14 mouse cellular contexts compared by ENCODE assay signal in the genomic region with DNA sequence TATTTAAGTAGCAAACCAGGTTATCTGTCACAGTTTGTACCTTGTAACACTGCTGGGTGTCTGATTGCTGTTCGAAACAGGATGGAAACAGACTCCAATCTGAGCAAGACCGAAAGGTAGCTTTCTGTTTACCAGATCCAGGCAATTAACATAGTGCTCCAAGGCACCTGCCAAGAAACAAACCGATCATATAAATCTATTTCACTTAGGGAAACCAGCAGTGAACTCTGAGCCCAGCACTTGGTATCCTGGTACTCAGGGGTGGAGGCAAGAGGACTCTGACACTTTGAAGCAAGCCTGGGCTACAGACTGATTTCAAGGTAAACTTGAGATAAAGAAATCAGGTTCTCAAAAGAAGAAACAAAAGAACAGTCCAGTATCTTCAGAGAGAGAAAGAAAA. TPM values are rescaled to one million over a fixed set of nuclear protein-coding genes. Genes with fewer than 3 reads are reported as not detected.
DNase-seq lines count a peak whose midpoint lies in the region; ATAC-seq and TF ChIP-seq lines count a peak whose summit lies in the region.
"Had no signal": no experiment of that assay in that cellular context is flagged by ENCODE, and none has a peak within 500 bp of the region (broad histone marks: within the 10 kb centered on the region; RNA-seq: fewer than 3 reads in every experiment).

No protein-coding gene starts in this region.

- dilution Hi-C loops in CH12.LX (cut with MboI; ENCODE audit: extremely low pct_ligation_motif_present, extremely low pct_unique_long_range_greater_than_20kb, low sequenced_read_pairs), result no loop called here

- H3K9me3 ChIP-seq in heart, embryonic 14.5 days (ENCODE audit: control insufficient read depth, low read length), result no peaks in the 10 kb centered on the region
- no peaks in the 10 kb centered on the region for H3K9me3 ChIP-seq in heart, embryonic 10.5 days
- no peaks in the 10 kb centered on the region for H3K9me3 ChIP-seq in CH12.LX (replicated peaks; ENCODE audit: low read length)
- H3K9me3 ChIP-seq in liver, postnatal 0 days (ENCODE audit: low read length), result no peaks in the 10 kb centered on the region
- H3K9me3 ChIP-seq: hindbrain, embryonic 12.5 days had no signal

- 0 out of 2 replicates have a peak overlapping the region, but pooled peaks have one; percentile 34 for H3K9ac ChIP-seq in heart, embryonic 14.5 days (ENCODE audit: low read length)
- H3K9ac ChIP-seq in CH12.LX (ENCODE audit: insufficient read depth, low read depth), result peak overlapping the region; percentile 89
- H3K9ac ChIP-seq in liver, postnatal 0 days (replicated peaks), result peak overlapping the region; percentile 5
- H3K9ac ChIP-seq: hindbrain, embryonic 12.5 days had no signal

- peaks cover 75% of the 10 kb centered on the region for H3K36me3 ChIP-seq in heart, embryonic 14.5 days (ENCODE audit: control insufficient read depth, insufficient read depth, low read length)
- peaks cover 71% of the 10 kb centered on the region for H3K36me3 ChIP-seq in heart, embryonic 10.5 days
- peaks cover 51 to 67% of the 10 kb centered on the region in 2 experiments for H3K36me3 ChIP-seq in CH12.LX (replicated peaks in 1 of 2; ENCODE audit: control insufficient read depth in 1 of 2, insufficient read depth in 1 of 2, low read length in 1 of 2)
- H3K36me3 ChIP-seq in liver, postnatal 0 days (replicated peaks; ENCODE audit: insufficient read depth, low read length), result peaks cover 62% of the 10 kb centered on the region

- H3K27ac ChIP-seq in heart, embryonic 14.5 days (replicated peaks in 1 of 2; ENCODE audit: control insufficient read depth in 1 of 2, insufficient read depth in 1 of 2, low read depth in 2 of 2, low read length in 2 of 2), result no peak overlapping the region
- no peak overlapping the region for H3K27ac ChIP-seq in heart, embryonic 10.5 days
- H3K27ac ChIP-seq in CH12.LX (ENCODE audit: insufficient read depth, low read depth), result no peak overlapping the region
- peak overlapping the region; percentile 65; the same call in 1 of the 2 replicates for H3K27ac ChIP-seq in liver, postnatal 0 days (ENCODE audit: low read depth)
- H3K27ac ChIP-seq: hindbrain, embryonic 12.5 days; layer of hippocampus, adult 2 months had no signal

- no peaks in the 10 kb centered on the region for H3K27me3 ChIP-seq in heart, embryonic 14.5 days (ENCODE audit: control insufficient read depth, insufficient read depth, low read length)
- no peaks in the 10 kb centered on the region for H3K27me3 ChIP-seq in heart, embryonic 10.5 days (ENCODE audit: insufficient read depth, poor library complexity, severe bottlenecking)
- H3K27me3 ChIP-seq in CH12.LX (replicated peaks), result no peaks in the 10 kb centered on the region
- H3K27me3 ChIP-seq in liver, postnatal 0 days (ENCODE audit: insufficient read depth, low read length), result no peaks in the 10 kb centered on the region
- H3K27me3 ChIP-seq: hindbrain, embryonic 12.5 days had no signal

- no peak for TF ChIP-seq CTCF in CH12.LX (conservative IDR thresholded peaks at IDR 0.05 in 1 of 2, IDR thresholded peaks at IDR 0.05 in 1 of 2; ENCODE audit: low read depth in 2 of 2, low read length in 2 of 2)
- no peak for TF ChIP-seq CTCF in liver, postnatal 0 days (IDR thresholded peaks at IDR 0.05; ENCODE audit: low read depth)

- no peak for TF ChIP-seq POLR2A in CH12.LX (IDR thresholded peaks at IDR 0.05; ENCODE audit: low read depth, low read length)

- ATAC-seq in heart, embryonic 14.5 days (ENCODE audit: insufficient number of reproducible peaks, insufficient read depth, low FRiP score, low read depth), result no peak
- ATAC-seq in liver, postnatal 0 days, result no peak
- ATAC-seq in granulocyte monocyte progenitor cell, adult 5-6 weeks (replicated peaks; ENCODE audit: poor library complexity, severe bottlenecking), result no peak

- in situ Hi-C loops in CH12.LX (cut with MboI; ENCODE audit: low pct_ligation_motif_present, low pct_unique_long_range_greater_than_20kb, low sequenced_read_pairs), result no loop called here

- WGBS in heart, embryonic 14.5 days, result 91% methylated on average over 3 of the region's 3 CpGs
- WGBS in heart, embryonic 10.5 days, result 89% methylated on average over 3 of the region's 3 CpGs
- 71% methylated on average over 3 of the region's 3 CpGs for WGBS in liver, postnatal 0 days (ENCODE audit: insufficient replicate concordance)

- H3K4me1 ChIP-seq in heart, embryonic 14.5 days (ENCODE audit: control insufficient read depth in 2 of 2, insufficient read depth in 2 of 2, low read length in 2 of 2), result peaks cover 0 to 13% of the 10 kb centered on the region in 2 experiments; a peak in 1 of 4 replicates
- peaks cover 8% of the 10 kb centered on the region; the same call in 1 of the 2 replicates for H3K4me1 ChIP-seq in heart, embryonic 10.5 days
- peaks cover 4 to 30% of the 10 kb centered on the region in 2 experiments; a peak in 2 of 4 replicates for H3K4me1 ChIP-seq in CH12.LX (ENCODE audit: control insufficient read depth in 1 of 2, insufficient read depth in 2 of 2)
- peaks cover 15% of the 10 kb centered on the region for H3K4me1 ChIP-seq in liver, postnatal 0 days (ENCODE audit: insufficient read depth)

- H3K4me3 ChIP-seq in heart, embryonic 14.5 days (ENCODE audit: control insufficient read depth in 1 of 2, insufficient read depth in 1 of 2, low read depth in 1 of 2, low read length in 2 of 2), result no peak overlapping the region
- no peak overlapping the region; the same call in 1 of the 2 replicates for H3K4me3 ChIP-seq in heart, embryonic 10.5 days
- peak overlapping the region; percentile 42 to 74 (median 44) for H3K4me3 ChIP-seq in CH12.LX (replicated peaks in 1 of 3; ENCODE audit: low read depth in 2 of 3, low read length in 2 of 3, poor library complexity in 1 of 3)
- H3K4me3 ChIP-seq in liver, postnatal 0 days (ENCODE audit: low read depth, low read length), result 0 out of 2 replicates have a peak overlapping the region, but pooled peaks have one; percentile 9
- H3K4me3 ChIP-seq: hindbrain, embryonic 12.5 days; layer of hippocampus, adult 2 months had no signal

- TF ChIP-seq RAD21 in CH12.LX (IDR thresholded peaks at IDR 0.05; ENCODE audit: low read depth, low read length), result no peak

- H3K4me2 ChIP-seq in heart, embryonic 14.5 days (ENCODE audit: low read length), result 0 out of 2 replicates have a peak overlapping the region, but pooled peaks have one; percentile 4
- peak overlapping the region; percentile 100 for H3K4me2 ChIP-seq in CH12.LX (ENCODE audit: insufficient read depth, low read depth, poor library complexity, severe bottlenecking)
- peak overlapping the region; percentile 88 for H3K4me2 ChIP-seq in liver, postnatal 0 days (ENCODE audit: low read depth, low read length)
- H3K4me2 ChIP-seq: hindbrain, embryonic 12.5 days had no signal

- no peak for DNase-seq in heart, embryonic 10.5 days (ENCODE audit: low spot score)
- DNase-seq in CH12.LX (ENCODE audit: extremely low read depth), result no peak
- DNase-seq in kidney, adult 9 months, result peak; percentile 65
- DNase-seq in liver, postnatal 0 days, result no peak
- no peak for DNase-seq in lung, postnatal 4 days
- no peak for DNase-seq in layer of hippocampus, postnatal 25 days (ENCODE audit: extremely low spot score in 1 of 2, low spot score in 1 of 2)
- DNase-seq: adrenal gland, postnatal 25 days; embryo, embryonic 11 days; thymus, postnatal 4 days had no signal

- H3K79me2 ChIP-seq in CH12.LX (replicated peaks; ENCODE audit: control insufficient read depth, extremely low read depth, insufficient read depth, poor library complexity, severe bottlenecking), result peaks cover 28% of the 10 kb centered on the region

- TF ChIP-seq EP300 in CH12.LX (IDR thresholded peaks at IDR 0.05; ENCODE audit: low read length), result no peak
- TF ChIP-seq EP300 in liver, postnatal 0 days (IDR thresholded peaks at IDR 0.05; ENCODE audit: low read depth), result no peak

RNA-seq across cellular contexts. Expression of a gene that starts 1.9 kb away (rescaled TPM):
- 7.4 and 10.0 TPM in 2 replicates for polyA plus RNA-seq in heart, embryonic 14.5 days (2014; fragmentation: Nextera tagmentation; extraction: Ambion mirVana)
- polyA plus RNA-seq in heart, embryonic 10.5 days (2016; fragmentation: Nextera tagmentation; extraction: Ambion mirVana), result 9.4 and 9.9 TPM in 2 replicates
- total RNA-seq in CH12.LX (2012; rRNA removed) (12.5 and 13.3 TPM in 2 replicates), CH12.LX (2014; rRNA removed) (12.3 and 15.3 TPM in 2 replicates)
- polyA plus RNA-seq in CH12.LX (2012; ENCODE audit: insufficient read length, low read depth), result 11.5 and 12.1 TPM in 2 replicates
- polyA plus RNA-seq in liver, postnatal 0 days (2015; fragmentation: Nextera tagmentation; extraction: Ambion mirVana), result 7.9 and 8.4 TPM in 2 replicates
- 11.0 and 27.3 TPM in 2 replicates for total RNA-seq in granulocyte monocyte progenitor cell, adult 5-6 weeks (2014; fragmentation: Nextera tagmentation)
- 13.0 and 18.4 TPM in 2 replicates for total RNA-seq in granulocyte monocyte progenitor cell, adult 5-6 weeks (2017)
- 1 to 10 TPM; 4.0 to 4.1 TPM for total RNA-seq in layer of hippocampus, postnatal 25 days (2021)

RNA-seq across cellular contexts. Expression of a gene that starts 11.6 kb away (rescaled TPM):
- 232 and 251 TPM in 2 replicates for polyA plus RNA-seq in heart, embryonic 14.5 days (2014; fragmentation: Nextera tagmentation; extraction: Ambion mirVana)
- 203 and 259 TPM in 2 replicates for polyA plus RNA-seq in heart, embryonic 10.5 days (2016; fragmentation: Nextera tagmentation; extraction: Ambion mirVana)
- total RNA-seq in CH12.LX (2012; rRNA removed), result 269 and 351 TPM in 2 replicates
- total RNA-seq in CH12.LX (2014; rRNA removed), result 505 and 574 TPM in 2 replicates
- 1,169 and 1,328 TPM in 2 replicates for polyA plus RNA-seq in CH12.LX (2012; ENCODE audit: insufficient read length, low read depth)
- polyA plus RNA-seq in liver, postnatal 0 days (2015; fragmentation: Nextera tagmentation; extraction: Ambion mirVana), result 114 and 115 TPM in 2 replicates
- total RNA-seq in granulocyte monocyte progenitor cell, adult 5-6 weeks (2014; fragmentation: Nextera tagmentation), result 653 and 662 TPM in 2 replicates
- 1,291 and 1,523 TPM in 2 replicates for total RNA-seq in granulocyte monocyte progenitor cell, adult 5-6 weeks (2017)
- total RNA-seq in layer of hippocampus, postnatal 25 days (2021), result 100 to 1,000 TPM; 711 to 757 TPM

RNA-seq across cellular contexts. Expression of a gene that starts 11.7 kb away (rescaled TPM):
- 12.9 and 14.4 TPM in 2 replicates for polyA plus RNA-seq in heart, embryonic 14.5 days (2014; fragmentation: Nextera tagmentation; extraction: Ambion mirVana)
- 15.8 and 18.3 TPM in 2 replicates for polyA plus RNA-seq in heart, embryonic 10.5 days (2016; fragmentation: Nextera tagmentation; extraction: Ambion mirVana)
- 17.2 and 17.5 TPM in 2 replicates for total RNA-seq in CH12.LX (2012; rRNA removed)
- total RNA-seq in CH12.LX (2014; rRNA removed), result 21.7 and 24.4 TPM in 2 replicates
- 19.3 and 25.3 TPM in 2 replicates for polyA plus RNA-seq in CH12.LX (2012; ENCODE audit: insufficient read length, low read depth)
- 4.6 and 5.1 TPM in 2 replicates for polyA plus RNA-seq in liver, postnatal 0 days (2015; fragmentation: Nextera tagmentation; extraction: Ambion mirVana)
- 16.4 and 37.4 TPM in 2 replicates for total RNA-seq in granulocyte monocyte progenitor cell, adult 5-6 weeks (2014; fragmentation: Nextera tagmentation)
- total RNA-seq in granulocyte monocyte progenitor cell, adult 5-6 weeks (2017), result 18.3 and 19.9 TPM in 2 replicates
- 10 to 100 TPM; 11.3 to 15.8 TPM for total RNA-seq in layer of hippocampus, postnatal 25 days (2021)

RNA-seq across cellular contexts. Expression of a gene that starts 26.4 kb away (rescaled TPM):
- polyA plus RNA-seq in heart, embryonic 14.5 days (2014; fragmentation: Nextera tagmentation; extraction: Ambion mirVana), result 1.6 and 2.0 TPM in 2 replicates
- 0.46 and 1.2 TPM in 2 replicates for polyA plus RNA-seq in heart, embryonic 10.5 days (2016; fragmentation: Nextera tagmentation; extraction: Ambion mirVana)
- 22.0 and 28.1 TPM in 2 replicates for total RNA-seq in CH12.LX (2012; rRNA removed)
- 41.2 and 50.1 TPM in 2 replicates for total RNA-seq in CH12.LX (2014; rRNA removed)
- 33.1 and 35.4 TPM in 2 replicates for polyA plus RNA-seq in CH12.LX (2012; ENCODE audit: insufficient read length, low read depth)
- 4.1 and 5.1 TPM in 2 replicates for polyA plus RNA-seq in liver, postnatal 0 days (2015; fragmentation: Nextera tagmentation; extraction: Ambion mirVana)
- total RNA-seq in granulocyte monocyte progenitor cell, adult 5-6 weeks (2014; fragmentation: Nextera tagmentation), result 50.5 and 64.3 TPM in 2 replicates
- total RNA-seq in granulocyte monocyte progenitor cell, adult 5-6 weeks (2017), result 72.3 and 85.6 TPM in 2 replicates
- total RNA-seq in layer of hippocampus, postnatal 25 days (2021), result not detected
- total RNA-seq: layer of hippocampus, adult 2 months; left cerebral cortex, postnatal 25 days had no signal

RNA-seq across cellular contexts. Expression of a gene that starts 27.0 kb away (rescaled TPM):
- polyA plus RNA-seq in heart, embryonic 14.5 days (2014; fragmentation: Nextera tagmentation; extraction: Ambion mirVana), result 69.9 and 79.5 TPM in 2 replicates
- 40.6 and 56.0 TPM in 2 replicates for polyA plus RNA-seq in heart, embryonic 10.5 days (2016; fragmentation: Nextera tagmentation; extraction: Ambion mirVana)
- 19.2 and 22.3 TPM in 2 replicates for total RNA-seq in CH12.LX (2012; rRNA removed)
- total RNA-seq in CH12.LX (2014; rRNA removed), result 18.4 and 20.4 TPM in 2 replicates
- 18.9 and 19.2 TPM in 2 replicates for polyA plus RNA-seq in CH12.LX (2012; ENCODE audit: insufficient read length, low read depth)
- polyA plus RNA-seq in liver, postnatal 0 days (2015; fragmentation: Nextera tagmentation; extraction: Ambion mirVana), result 9.2 TPM in 2 replicates
- 69.6 and 75.1 TPM in 2 replicates for total RNA-seq in granulocyte monocyte progenitor cell, adult 5-6 weeks (2014; fragmentation: Nextera tagmentation)
- 46.1 and 46.6 TPM in 2 replicates for total RNA-seq in granulocyte monocyte progenitor cell, adult 5-6 weeks (2017)
- 10 to 100 TPM; 13.6 to 16.6 TPM for total RNA-seq in layer of hippocampus, postnatal 25 days (2021)

Comparison
In these comparisons a context has a peak if more than half of its experiments do, and no peak if none do; other contexts are left out.
1. H3K4me2 ChIP-seq: peak in every context shown above with its lines; median percentile 100 in CH12.LX; 88 in liver, postnatal 0 days; 4 in heart, embryonic 14.5 days.
2. H3K4me3 ChIP-seq: peak in CH12.LX (3 of 3) and liver, postnatal 0 days (single experiment); none in heart, embryonic 14.5 days (0 of 2) and heart, embryonic 10.5 days (single experiment).
3. H3K9ac ChIP-seq: peak in every context shown above with its lines; median percentile 89 in CH12.LX; 34 in heart, embryonic 14.5 days; 5 in liver, postnatal 0 days.